Mouse (Mus musculus) megakaryocyte, embryonic 14.5 days (primary cell): ENCODE data around the gene Plcb4. TPM values are rescaled to one million over a fixed set of nuclear protein-coding genes. Genes with fewer than 3 reads are reported as not detected.
A peak's percentile ranks its signal among the peaks of the same experiment; 100 is the strongest.

Experiments
- H3K27me3 ChIP-seq: replicated peaks from 2 replicates; pipeline ENCODE3; 2012; ENCODE audit warnings: inconsistent platforms
- H3K36me3 ChIP-seq: replicated peaks from 2 replicates; pipeline ENCODE3; 2012; ENCODE audit warnings: low read length, inconsistent platforms, mixed read lengths
- H3K4me1 ChIP-seq: 2 replicates; pipeline ENCODE4 v1.6.1; 2012; ENCODE audit warnings: inconsistent platforms
- H3K4me3 ChIP-seq: replicated peaks from 2 replicates; pipeline ENCODE3; 2012; ENCODE audit warnings: moderate library complexity, mild to moderate bottlenecking, inconsistent platforms
- H3K9me3 ChIP-seq: 2 replicates; pipeline ENCODE4 v1.6.1; 2012; ENCODE audit warnings: inconsistent platforms
- FLI1 ChIP-seq: IDR thresholded peaks from 2 replicates; pipeline ENCODE4 v1.6.1; 2012; ENCODE audit warnings: low read length, inconsistent platforms, mixed read lengths
- GATA1 ChIP-seq: IDR thresholded peaks from 3 replicates; pipeline ENCODE4 v1.6.1; 2012; ENCODE audit warnings: mixed read lengths, low read length, inconsistent platforms, borderline replicate concordance
- polyA plus RNA-seq: library from polyadenylated mRNA; stranded (reverse); fragments of >175 nt; gene quantifications from 2 replicates; pipeline ENCODE4 v1.2.3, GENCODE M21; 2012; ENCODE audit warnings: low replicate concordance; ENCODE audit not compliant: insufficient read depth

Plcb4 gene
- polyA plus RNA-seq, 1 experiment = 5.4 TPM

DNA sequence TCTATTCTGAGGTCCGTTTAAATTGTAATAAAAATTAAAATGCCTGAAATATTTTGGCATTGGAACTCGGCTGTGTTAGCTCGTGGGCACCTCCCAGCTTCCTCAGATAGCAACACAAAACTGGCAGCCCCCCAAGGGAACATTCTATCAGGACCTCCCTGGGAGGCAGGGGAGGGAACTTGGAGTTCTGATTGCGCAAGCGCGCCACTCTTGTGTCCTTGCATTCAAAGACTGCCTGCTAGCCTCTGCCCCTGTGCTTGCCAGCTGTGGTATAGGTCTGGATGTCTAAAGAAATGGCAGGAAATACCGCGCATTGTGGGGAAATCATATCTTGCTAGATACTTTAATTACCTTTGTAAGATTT is 53.1 kb downstream of the Plcb4 start:
- Histone ChIP-seq H3K27me3 (no peaks in the 10 kb centered on the region), H3K4me3 (no peak overlapping the region), H3K9me3 (no peaks in the 10 kb centered on the region), H3K4me1 (peaks cover 66% of the 10 kb centered on the region), H3K36me3 (no peaks in the 10 kb centered on the region)
- TF ChIP-seq FLI1 (no peak), GATA1 (no peak)

DNA sequence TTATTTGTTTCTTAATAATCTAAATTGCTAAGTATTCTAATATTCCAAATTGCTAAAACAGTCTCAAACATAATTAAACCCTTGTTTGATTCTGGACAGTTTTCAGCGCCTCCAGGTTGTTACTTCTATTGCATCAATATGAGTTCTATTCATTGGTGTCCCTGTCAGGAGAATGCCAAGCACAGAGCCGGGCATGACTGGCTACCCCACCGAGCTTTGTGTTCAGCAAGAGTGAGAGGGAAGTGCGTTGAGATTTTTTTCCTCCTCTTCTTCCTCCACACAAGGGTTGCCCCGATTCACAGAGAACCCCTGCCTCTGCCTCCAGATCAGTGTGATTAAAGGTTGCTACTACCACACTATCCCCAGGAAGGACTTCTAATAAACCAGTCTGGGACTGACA is 53.5 kb downstream of the Plcb4 start:
- no peaks in the 10 kb centered on the region for H3K9me3 ChIP-seq
- peaks cover 65% of the 10 kb centered on the region for H3K4me1 ChIP-seq
- no peaks in the 10 kb centered on the region for H3K36me3 ChIP-seq
- no peaks in the 10 kb centered on the region for H3K27me3 ChIP-seq
- TF ChIP-seq FLI1 (no peak), GATA1 (no peak)
- no peak overlapping the region for H3K4me3 ChIP-seq

DNA sequence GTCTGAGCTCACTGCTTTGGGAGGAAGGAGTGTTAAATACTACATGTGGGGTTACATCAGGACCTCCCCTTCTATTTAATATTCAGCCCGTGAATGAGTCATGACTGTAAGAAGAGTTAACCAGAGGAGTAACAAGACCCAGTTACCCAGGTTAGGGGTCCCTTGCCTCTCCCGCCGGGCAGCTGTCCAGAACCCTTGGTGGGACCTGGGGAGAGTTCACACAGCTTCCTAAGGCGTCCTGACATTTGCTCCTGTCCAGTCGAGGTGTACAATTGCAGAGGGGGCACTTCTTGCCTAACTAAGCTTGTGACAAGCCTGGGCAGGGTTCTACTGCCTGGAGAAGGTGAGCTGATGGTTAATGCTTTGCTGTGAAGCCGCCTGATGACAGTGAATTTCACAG is 54.1 kb downstream of the Plcb4 start:
- Histone ChIP-seq H3K9me3 (no peaks in the 10 kb centered on the region), H3K36me3 (no peaks in the 10 kb centered on the region), H3K4me1 (peaks cover 65% of the 10 kb centered on the region), H3K4me3 (no peak overlapping the region), H3K27me3 (no peaks in the 10 kb centered on the region)
- TF ChIP-seq FLI1 (no peak), GATA1 (no peak)

DNA sequence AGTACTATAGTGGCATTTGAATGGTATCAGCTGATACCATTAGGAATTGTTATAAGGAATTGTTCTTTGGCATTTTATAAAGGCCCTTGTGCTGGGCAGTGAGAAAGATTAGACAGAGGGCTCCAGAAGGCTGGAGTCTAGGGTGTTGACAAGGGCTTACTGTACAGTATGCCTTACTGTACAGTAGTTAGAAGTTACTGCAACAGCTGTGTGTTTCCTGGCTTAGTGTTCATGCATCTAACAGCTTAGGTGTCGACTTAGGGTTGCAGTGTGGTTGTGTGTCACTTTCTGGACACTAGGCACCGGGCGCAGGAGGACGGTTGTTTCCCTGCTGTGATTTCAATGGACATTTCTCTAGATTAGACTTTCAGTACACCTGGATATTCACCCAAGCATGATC is 57.4 kb downstream of the Plcb4 start:
- Histone ChIP-seq H3K4me1 (peaks cover 51% of the 10 kb centered on the region), H3K36me3 (no peaks in the 10 kb centered on the region), H3K9me3 (no peaks in the 10 kb centered on the region), H3K4me3 (no peak overlapping the region), H3K27me3 (no peaks in the 10 kb centered on the region)
- no peak for TF ChIP-seq GATA1

DNA sequence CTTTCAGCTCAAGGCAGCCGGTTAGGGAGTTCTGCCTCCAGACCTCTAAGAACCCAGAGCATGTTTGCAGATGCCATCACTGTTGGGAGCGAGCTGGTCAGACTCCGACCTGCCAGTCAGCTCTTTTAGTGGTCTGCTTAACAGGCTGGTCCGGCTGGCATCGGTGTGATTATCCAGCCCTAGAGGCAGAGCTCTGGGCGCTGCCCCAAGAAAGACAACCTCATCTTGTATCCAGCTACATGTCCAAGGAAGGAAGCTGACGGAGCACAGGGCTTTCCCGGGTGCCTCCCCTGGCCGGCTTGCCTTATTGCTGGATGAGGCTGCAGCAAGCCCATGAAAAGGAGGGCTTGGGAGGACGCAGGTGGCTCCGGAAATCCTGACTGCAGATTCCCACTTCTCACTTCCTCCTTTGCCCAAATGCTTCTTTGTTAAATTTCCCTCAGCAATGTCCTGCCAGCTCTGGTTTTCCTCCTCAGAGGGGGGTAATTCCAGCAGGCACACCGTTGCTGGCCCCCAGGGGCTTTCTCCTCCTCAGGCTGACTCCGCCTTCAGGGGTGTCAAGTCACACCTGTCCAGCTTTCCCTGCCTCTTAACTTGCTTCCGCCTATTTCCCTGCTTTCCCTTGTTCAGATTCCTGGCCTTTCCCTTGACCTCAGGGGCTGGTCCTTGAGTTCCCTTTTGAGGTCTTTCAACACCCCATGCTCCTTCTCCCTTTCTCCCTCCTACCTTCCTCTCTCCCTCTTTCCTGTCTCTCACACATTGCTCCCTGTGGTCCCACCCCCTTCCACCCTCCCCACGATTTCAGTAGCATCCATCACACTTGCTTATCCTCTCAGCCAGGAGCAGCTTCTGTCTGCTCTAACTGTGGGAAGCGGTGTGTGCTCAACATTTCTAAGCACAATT is 58.7 kb downstream of the Plcb4 start:
- peaks cover 44% of the 10 kb centered on the region for H3K4me1 ChIP-seq
- H3K36me3 ChIP-seq = no peaks in the 10 kb centered on the region
- no peaks in the 10 kb centered on the region for H3K27me3 ChIP-seq
- H3K9me3 ChIP-seq = no peaks in the 10 kb centered on the region
- H3K4me3 ChIP-seq = no peak overlapping the region
- TF ChIP-seq FLI1 = no peak
- TF ChIP-seq GATA1 = no peak

DNA sequence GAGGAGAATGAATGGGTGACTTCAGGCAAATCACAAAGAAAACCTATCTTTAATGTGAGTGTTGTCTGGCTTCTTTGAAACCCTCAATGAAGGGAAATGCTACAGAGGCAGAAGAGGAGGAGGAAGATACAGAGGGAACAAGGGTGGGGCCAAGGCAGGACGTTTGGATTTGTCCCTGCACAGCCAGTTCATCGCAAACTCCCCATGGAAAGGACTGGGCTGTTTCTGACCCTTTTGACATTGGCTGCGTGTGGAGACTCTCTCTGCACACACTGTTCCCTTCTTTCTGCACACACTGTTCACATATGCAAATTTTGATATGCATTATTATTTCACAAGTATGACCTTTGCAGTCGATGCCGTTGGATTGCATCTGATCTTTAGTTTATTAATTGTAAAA is 63.3 kb downstream of the Plcb4 start:
- TF ChIP-seq FLI1 (no peak), GATA1 (no peak)
- Histone ChIP-seq H3K9me3 (no peaks in the 10 kb centered on the region), H3K27me3 (no peaks in the 10 kb centered on the region), H3K4me3 (no peak overlapping the region), H3K4me1 (peaks cover 54% of the 10 kb centered on the region), H3K36me3 (no peaks in the 10 kb centered on the region)

DNA sequence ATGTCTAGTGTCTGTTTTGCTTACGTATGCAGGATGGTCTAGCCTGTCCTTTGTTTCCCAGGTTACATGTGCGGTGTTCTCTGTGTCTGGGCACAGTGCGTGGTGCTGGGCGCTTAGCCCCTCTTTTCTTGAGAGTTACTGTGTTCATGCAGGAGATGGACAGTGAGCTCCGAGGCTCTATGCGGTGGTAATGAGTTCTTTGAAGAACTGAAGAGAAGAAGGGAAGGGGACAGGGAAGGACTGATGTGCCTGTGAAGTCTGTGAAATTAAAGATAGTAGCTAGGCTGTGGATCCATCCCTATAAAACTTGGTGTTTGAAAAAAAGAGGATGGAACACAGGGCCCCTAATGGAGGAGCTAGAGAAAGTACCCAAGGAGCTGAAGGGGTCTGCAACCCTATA is 64.6 kb downstream of the Plcb4 start:
- Histone ChIP-seq H3K4me3 (no peak overlapping the region), H3K27me3 (no peaks in the 10 kb centered on the region), H3K36me3 (no peaks in the 10 kb centered on the region), H3K4me1 (peaks cover 55% of the 10 kb centered on the region), H3K9me3 (no peaks in the 10 kb centered on the region)
- no peak for TF ChIP-seq FLI1
- no peak for TF ChIP-seq GATA1

DNA sequence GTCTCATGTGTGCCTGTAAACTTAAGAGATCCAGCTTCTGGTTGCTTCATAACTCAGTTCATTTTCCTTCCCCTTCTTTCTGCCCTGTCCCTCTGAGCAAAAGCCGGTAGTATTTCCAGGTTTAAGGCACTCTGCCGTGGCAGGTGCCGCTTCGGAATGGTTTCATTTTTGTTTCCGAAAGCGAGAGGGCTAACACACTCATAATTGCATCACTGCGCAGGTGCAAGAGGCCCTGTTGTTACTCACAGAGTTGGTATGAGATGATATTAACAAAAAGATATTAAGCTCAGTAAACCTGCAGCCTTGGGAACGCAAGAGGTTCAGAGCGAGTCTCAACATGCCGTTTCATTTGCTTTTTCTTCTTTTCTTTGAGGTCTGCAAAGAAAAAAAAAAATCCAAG is 65.7 kb downstream of the Plcb4 start:
- H3K4me3 ChIP-seq = no peak overlapping the region
- TF ChIP-seq FLI1 = no peak
- no peak for TF ChIP-seq GATA1
- peaks cover 5% of the 10 kb centered on the region for H3K36me3 ChIP-seq
- no peaks in the 10 kb centered on the region for H3K27me3 ChIP-seq
- H3K9me3 ChIP-seq = no peaks in the 10 kb centered on the region
- H3K4me1 ChIP-seq = peaks cover 66% of the 10 kb centered on the region

DNA sequence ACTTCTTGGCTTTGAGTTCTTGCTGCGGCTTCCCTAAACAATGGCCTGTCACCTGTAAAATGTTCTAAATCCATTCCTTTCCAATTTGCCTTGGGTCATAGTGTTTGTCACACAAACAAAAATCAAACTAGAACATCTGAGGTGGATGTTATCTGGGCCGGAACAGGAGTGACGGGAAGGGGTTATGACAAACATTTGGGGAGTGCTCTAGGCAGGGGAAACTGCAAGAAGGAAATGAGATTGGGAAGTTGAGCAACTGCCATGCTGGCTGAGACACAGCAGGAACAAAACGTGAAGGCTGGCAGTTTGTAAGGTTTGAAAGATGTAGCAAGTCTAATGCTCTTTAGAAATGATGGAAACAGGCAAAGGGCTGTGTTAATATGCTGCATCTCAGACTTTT is 66.6 kb downstream of the Plcb4 start:
- Histone ChIP-seq H3K4me1 (peaks cover 74% of the 10 kb centered on the region), H3K27me3 (no peaks in the 10 kb centered on the region), H3K9me3 (no peaks in the 10 kb centered on the region), H3K36me3 (peaks cover 5% of the 10 kb centered on the region), H3K4me3 (no peak overlapping the region)
- TF ChIP-seq FLI1 = no peak
- TF ChIP-seq GATA1 = no peak

DNA sequence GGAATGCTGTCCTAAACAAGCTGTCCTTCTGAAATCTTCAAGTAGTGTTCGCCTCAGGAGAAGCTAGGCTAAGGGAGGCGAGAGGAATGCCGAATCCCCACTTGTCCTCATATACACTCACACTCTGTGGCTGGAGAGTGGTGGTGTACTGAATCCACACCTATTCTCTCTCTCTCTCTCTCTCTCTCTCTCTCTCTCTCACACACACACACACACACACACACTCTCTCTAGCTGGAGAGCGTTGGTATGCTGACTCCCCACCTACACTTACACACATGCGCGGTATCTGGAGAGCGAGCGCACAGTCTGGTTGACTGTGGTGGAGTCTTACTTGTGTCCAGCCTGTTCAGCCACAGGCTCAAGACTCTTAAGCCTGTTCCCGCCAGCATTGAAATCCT is 68.3 kb downstream of the Plcb4 start:
- Histone ChIP-seq H3K4me1 (peaks cover 90% of the 10 kb centered on the region), H3K36me3 (peaks cover 8% of the 10 kb centered on the region), H3K27me3 (no peaks in the 10 kb centered on the region), H3K9me3 (no peaks in the 10 kb centered on the region), H3K4me3 (peak overlapping the region; percentile 4)
- no peak for TF ChIP-seq GATA1
- TF ChIP-seq FLI1 = no peak
